Mouse (Mus musculus) stomach, embryonic 15.5 days (tissue): ENCODE measurements around the gene Fscn3. TPM values are rescaled to one million over a fixed set of nuclear protein-coding genes. Genes with fewer than 3 reads are reported as not detected.

ENCODE experiments used
- ATAC-seq: fragments of 200-750 bp; cut with Nextera tagmentation; 2 replicates; pipeline ENCODE4 v1.8.0; 2017; ENCODE audit warnings: low read depth, moderate number of reproducible peaks, moderate TSS enrichment; ENCODE audit not compliant: insufficient read depth, low FRiP score
- H3K27ac ChIP-seq: fragments of 300-500 bp; sonication (generic); 2 replicates; pipeline ENCODE4 v1.5.1; 2015; ENCODE audit warnings: mild to moderate bottlenecking, inconsistent platforms
- H3K27me3 ChIP-seq: fragments of 300-500 bp; sonication (generic); replicated peaks from 2 replicates; pipeline ENCODE4 v1.6.1; 2015; ENCODE audit warnings: inconsistent platforms
- H3K36me3 ChIP-seq: fragments of 300-500 bp; sonication (generic); 2 replicates; pipeline ENCODE4 v1.6.1; 2015; ENCODE audit warnings: inconsistent platforms
- H3K4me1 ChIP-seq: fragments of 300-500 bp; sonication (generic); 2 replicates; pipeline ENCODE4 v1.6.1; 2015; ENCODE audit warnings: inconsistent platforms
- H3K4me2 ChIP-seq: fragments of 300-500 bp; sonication (generic); 2 replicates; pipeline ENCODE4 v1.6.1; 2015; ENCODE audit warnings: mild to moderate bottlenecking, inconsistent platforms
- H3K4me3 ChIP-seq: fragments of 300-500 bp; sonication (generic); replicated peaks from 2 replicates; pipeline ENCODE4 v1.5.1; 2015; ENCODE audit warnings: inconsistent platforms
- H3K9ac ChIP-seq: fragments of 300-500 bp; sonication (generic); 2 replicates; pipeline ENCODE4 v1.6.1; 2015; ENCODE audit warnings: inconsistent platforms
- H3K9me3 ChIP-seq: fragments of 300-500 bp; sonication (generic); 2 replicates; pipeline ENCODE4 v1.6.1; 2016; ENCODE audit warnings: inconsistent platforms
- WGBS: fragments of 180-500 bp; shearing (Covaris S2); methylation state at CpG from one replicate; pipeline ENCODE4 v1.1.7; 2015; 5-methylcytosine and 5-hydroxymethylcytosine counted together
- polyA plus RNA-seq: library from polyadenylated mRNA; unstranded; fragments of >200 nt; fragmentation: Nextera tagmentation; extraction: Ambion mirVana; gene quantifications from 2 replicates; pipeline ENCODE4 v1.2.1, GENCODE M21; 2015

Gene Fscn3
- polyA plus RNA-seq, 1 experiment from 2014 or later = not detected

GRCm38 (mm10) chr6:28416981-28417380 lies 10.6 kb upstream of the Fscn3 start:
- Histone ChIP-seq H3K27me3 (no peaks in the 10 kb centered on the region), H3K9ac (no peak overlapping the region), H3K9me3 (no peaks in the 10 kb centered on the region), H3K4me1 (peaks cover 11% of the 10 kb centered on the region), H3K36me3 (peaks cover 20% of the 10 kb centered on the region), H3K4me3 (no peak overlapping the region), H3K27ac (no peak overlapping the region), H3K4me2 (no peak overlapping the region)
- ATAC-seq = no peak
- WGBS = 68% methylated on average over 4 of the region's 4 CpGs

- Histone ChIP-seq H3K9me3 (no peaks in the 10 kb centered on the region), H3K27me3 (no peaks in the 10 kb centered on the region), H3K4me1 (peaks cover 11% of the 10 kb centered on the region), H3K36me3 (peaks cover 20% of the 10 kb centered on the region), H3K27ac (no peak overlapping the region), H3K4me2 (no peak overlapping the region), H3K4me3 (no peak overlapping the region), H3K9ac (no peak overlapping the region)
- WGBS = 82% methylated on average over 14 of the region's 14 CpGs
- ATAC-seq = no peak
Observed at GRCm38 (mm10) chr6:28418449-28418848, 9.1 kb upstream of the Fscn3 start.

- Histone ChIP-seq H3K9ac (no peak overlapping the region), H3K4me2 (peak overlapping the region; percentile 79; the same call in 1 of the 2 replicates), H3K4me1 (peaks cover 17% of the 10 kb centered on the region), H3K27me3 (no peaks in the 10 kb centered on the region), H3K36me3 (peaks cover 20% of the 10 kb centered on the region), H3K27ac (no peak overlapping the region), H3K9me3 (no peaks in the 10 kb centered on the region), H3K4me3 (no peak overlapping the region)
- no peak for ATAC-seq
- whole genome bisulfite sequencing = 65% methylated on average over 2 of the region's 2 CpGs
Observed at GRCm38 (mm10) chr6:28419673-28420072, 7.9 kb upstream of the Fscn3 start.

- 75% methylated on average over 17 of the region's 17 CpGs for WGBS
- Histone ChIP-seq H3K27me3 (no peaks in the 10 kb centered on the region), H3K27ac (no peak overlapping the region), H3K4me3 (peak overlapping the region; percentile 81), H3K4me1 (peaks cover 22% of the 10 kb centered on the region), H3K36me3 (peaks cover 17% of the 10 kb centered on the region), H3K9ac (0 out of 2 replicates have a peak overlapping the region, but pooled peaks have one; percentile 72), H3K9me3 (no peaks in the 10 kb centered on the region), H3K4me2 (peak overlapping the region; percentile 79)
- ATAC-seq = no peak
Observed at GRCm38 (mm10) chr6:28420361-28420760, 7.2 kb upstream of the Fscn3 start.

- Histone ChIP-seq H3K9me3 (no peaks in the 10 kb centered on the region), H3K4me1 (peaks cover 22% of the 10 kb centered on the region), H3K9ac (peak overlapping the region; percentile 72; the same call in 1 of the 2 replicates), H3K4me2 (peak overlapping the region; percentile 79), H3K27ac (peak overlapping the region; percentile 79), H3K4me3 (peak overlapping the region; percentile 81), H3K36me3 (peaks cover 19% of the 10 kb centered on the region), H3K27me3 (no peaks in the 10 kb centered on the region)
- no peak for ATAC-seq
- WGBS = 14% methylated on average over 13 of the region's 13 CpGs
Observed at GRCm38 (mm10) chr6:28420865-28421264, 6.7 kb upstream of the Fscn3 start.

GRCm38 (mm10) chr6:28421469-28422000 lies 6.1 kb upstream of the Fscn3 start:
- peaks cover 23% of the 10 kb centered on the region for H3K36me3 ChIP-seq
- H3K4me1 ChIP-seq = peaks cover 22% of the 10 kb centered on the region
- peak overlapping the region; percentile 72 for H3K9ac ChIP-seq
- peak; percentile 92 for ATAC-seq
- peak overlapping the region; percentile 79 for H3K27ac ChIP-seq
- no peaks in the 10 kb centered on the region for H3K9me3 ChIP-seq
- H3K27me3 ChIP-seq = no peaks in the 10 kb centered on the region
- peak overlapping the region; percentile 79 for H3K4me2 ChIP-seq
- H3K4me3 ChIP-seq = peak overlapping the region; percentile 81
- under 1% methylated on average over 27 of the region's 27 CpGs for WGBS

- H3K9me3 ChIP-seq = no peaks in the 10 kb centered on the region
- H3K9ac ChIP-seq = no peak overlapping the region
- H3K4me3 ChIP-seq = peak overlapping the region; percentile 95
- ATAC-seq = no peak
- H3K36me3 ChIP-seq = peaks cover 21% of the 10 kb centered on the region
- H3K4me1 ChIP-seq = peaks cover 22% of the 10 kb centered on the region
- H3K4me2 ChIP-seq = peak overlapping the region; percentile 42
- 66% methylated on average over 15 of the region's 15 CpGs for WGBS
- peak overlapping the region; percentile 81; the same call in 1 of the 2 replicates for H3K27ac ChIP-seq
- H3K27me3 ChIP-seq = no peaks in the 10 kb centered on the region
Observed at GRCm38 (mm10) chr6:28422651-28423290, 4.8 kb upstream of the Fscn3 start.

- Histone ChIP-seq H3K36me3 (peaks cover 16% of the 10 kb centered on the region), H3K4me2 (peak within 1 kb of the TSS; percentile 62), H3K4me1 (peaks cover 22% of the 10 kb centered on the region), H3K27ac (peak within 1 kb of the TSS; percentile 81), H3K4me3 (peak within 1 kb of the TSS; percentile 95), H3K27me3 (no peaks in the 10 kb centered on the region), H3K9me3 (no peaks in the 10 kb centered on the region), H3K9ac (peak within 1 kb of the TSS; percentile 99)
- ATAC-seq = peak; percentile 61
- under 1% methylated on average over 21 of the region's 42 CpGs for WGBS
Observed at GRCm38 (mm10) chr6:28423313-28423712, 4.3 kb upstream of the Fscn3 start, which contains the start of gene Arf5. TSS of gene Arf5 (plus strand) at chr6:28423560.

GRCm38 (mm10) chr6:28423767-28424695 lies 3.6 kb upstream of the Fscn3 start:
- peaks cover 9% of the 10 kb centered on the region for H3K36me3 ChIP-seq
- peak overlapping the region; percentile 99 for H3K9ac ChIP-seq
- WGBS = 8% methylated on average over 46 of the region's 46 CpGs
- peaks cover 22% of the 10 kb centered on the region for H3K4me1 ChIP-seq
- H3K4me3 ChIP-seq = peak overlapping the region; percentile 95
- no peaks in the 10 kb centered on the region for H3K9me3 ChIP-seq
- ATAC-seq = peak; percentile 28; the same call in 1 of the 2 replicates
- H3K27me3 ChIP-seq = no peaks in the 10 kb centered on the region
- H3K4me2 ChIP-seq = peak overlapping the region; percentile 62
- H3K27ac ChIP-seq = peak overlapping the region; percentile 81

GRCm38 (mm10) chr6:28425019-28425418 lies 2.6 kb upstream of the Fscn3 start:
- Histone ChIP-seq H3K27ac (no peak overlapping the region), H3K4me2 (peak overlapping the region; percentile 62), H3K4me1 (peaks cover 20% of the 10 kb centered on the region), H3K27me3 (no peaks in the 10 kb centered on the region), H3K9ac (no peak overlapping the region), H3K4me3 (no peak overlapping the region), H3K36me3 (peaks cover 8% of the 10 kb centered on the region), H3K9me3 (no peaks in the 10 kb centered on the region)
- 84% methylated on average over 6 of the region's 6 CpGs for WGBS
- no peak for ATAC-seq

- no peak within 1 kb of the TSS for H3K4me3 ChIP-seq
- no peak for ATAC-seq
- WGBS = 84% methylated on average over 3 of the region's 3 CpGs
- no peak within 1 kb of the TSS for H3K9ac ChIP-seq
- H3K4me2 ChIP-seq = no peak within 1 kb of the TSS
- no peaks in the 10 kb centered on the region for H3K9me3 ChIP-seq
- H3K4me1 ChIP-seq = peaks cover 11% of the 10 kb centered on the region; the same call in 1 of the 2 replicates
- H3K36me3 ChIP-seq = peaks cover 8% of the 10 kb centered on the region
- no peaks in the 10 kb centered on the region for H3K27me3 ChIP-seq
- H3K27ac ChIP-seq = no peak within 1 kb of the TSS
Observed at GRCm38 (mm10) chr6:28428290-28428689, 701 bp downstream of the Fscn3 start, which contains the start of gene Gcc1. TSS of gene Gcc1 (minus strand) at chr6:28428390.
